Mouse (Mus musculus) frontal cortex, postnatal 10 days (tissue): ENCODE results near the gene Slc9a3r1.

Experiments used
- DNase-seq, 2 experiments: peaks; one replicate each; pipeline ENCODE4 v3.0.0; 2022; ENCODE audit warnings: low spot score in 2 of 2, mixed read lengths in 1 of 2

The Slc9a3r1 gene

DNA sequence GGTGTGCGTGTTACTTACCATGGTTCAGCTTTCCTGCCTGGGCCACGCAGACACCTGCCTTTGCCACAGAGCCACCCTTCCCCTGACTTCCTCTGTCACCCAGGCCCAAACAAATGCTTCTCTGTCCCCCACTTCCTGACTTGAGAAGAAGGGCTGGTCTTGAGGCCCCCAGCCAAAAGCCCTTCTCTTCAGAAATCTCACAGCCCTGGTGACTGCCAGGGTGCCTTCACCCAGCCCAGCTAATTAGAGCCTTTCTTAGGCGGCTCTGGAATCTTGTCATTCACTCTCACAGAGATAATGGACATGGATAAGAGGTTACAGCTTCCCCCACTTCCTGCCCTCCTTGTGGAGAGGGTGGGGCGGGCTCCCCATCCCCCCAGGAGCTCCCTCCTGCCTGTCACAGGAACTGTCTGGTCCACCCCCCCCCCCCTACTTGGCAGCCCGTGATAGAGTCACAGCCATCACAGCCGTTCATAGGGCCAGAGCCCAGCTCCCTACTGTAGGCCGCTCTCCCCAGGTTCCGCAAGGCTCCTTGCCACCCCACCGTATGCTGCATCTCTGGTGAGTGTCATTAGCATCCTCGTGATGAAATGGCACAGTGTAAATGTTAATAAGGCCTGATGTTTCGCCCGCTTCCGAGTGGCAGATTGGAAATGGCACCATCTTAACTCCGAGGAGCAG is 63.8 kb downstream of the Slc9a3r1 start:
- no peak for DNase-seq

DNA sequence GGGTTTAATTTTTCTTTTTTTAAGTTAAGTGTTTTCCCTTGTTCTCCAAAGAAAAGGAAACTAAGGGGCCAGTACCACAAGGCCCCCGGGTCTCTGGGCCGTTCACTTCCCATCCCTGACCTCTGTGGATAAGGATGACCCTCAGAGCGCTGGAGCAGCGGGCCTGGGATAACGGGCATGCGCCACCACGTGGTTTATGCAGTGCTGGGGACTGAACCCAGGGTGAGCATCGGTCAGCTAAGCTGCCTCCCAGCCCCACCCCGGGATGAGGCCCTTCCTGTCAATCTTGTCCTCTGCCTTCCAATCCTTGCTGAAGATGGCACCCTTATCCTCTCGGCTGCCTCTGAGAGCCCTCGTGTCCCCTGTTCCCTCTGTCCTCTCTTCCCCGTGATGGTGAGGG is 64.5 kb downstream of the Slc9a3r1 start:
- DNase-seq: no peak

DNA sequence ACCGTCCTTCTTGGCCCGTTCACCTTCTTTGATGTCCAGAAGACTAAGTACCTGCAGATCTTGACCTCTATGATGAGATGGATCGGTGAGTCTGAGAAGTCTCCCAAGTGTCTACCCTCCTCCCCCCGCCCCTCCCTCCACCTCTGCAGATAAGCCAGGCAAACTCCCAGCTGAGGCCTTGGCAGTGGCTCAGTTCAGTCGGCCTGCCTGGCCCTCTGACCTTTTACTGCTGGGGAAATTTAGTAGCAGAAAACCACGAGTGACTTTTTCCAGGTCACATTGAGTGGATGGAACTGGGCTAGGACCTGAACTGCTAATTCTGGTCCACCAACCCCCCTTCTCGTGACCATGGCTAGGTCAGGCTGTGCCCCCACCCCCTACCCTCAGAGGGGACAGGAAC is 65.3 kb downstream of the Slc9a3r1 start:
- DNase-seq: no peak

DNA sequence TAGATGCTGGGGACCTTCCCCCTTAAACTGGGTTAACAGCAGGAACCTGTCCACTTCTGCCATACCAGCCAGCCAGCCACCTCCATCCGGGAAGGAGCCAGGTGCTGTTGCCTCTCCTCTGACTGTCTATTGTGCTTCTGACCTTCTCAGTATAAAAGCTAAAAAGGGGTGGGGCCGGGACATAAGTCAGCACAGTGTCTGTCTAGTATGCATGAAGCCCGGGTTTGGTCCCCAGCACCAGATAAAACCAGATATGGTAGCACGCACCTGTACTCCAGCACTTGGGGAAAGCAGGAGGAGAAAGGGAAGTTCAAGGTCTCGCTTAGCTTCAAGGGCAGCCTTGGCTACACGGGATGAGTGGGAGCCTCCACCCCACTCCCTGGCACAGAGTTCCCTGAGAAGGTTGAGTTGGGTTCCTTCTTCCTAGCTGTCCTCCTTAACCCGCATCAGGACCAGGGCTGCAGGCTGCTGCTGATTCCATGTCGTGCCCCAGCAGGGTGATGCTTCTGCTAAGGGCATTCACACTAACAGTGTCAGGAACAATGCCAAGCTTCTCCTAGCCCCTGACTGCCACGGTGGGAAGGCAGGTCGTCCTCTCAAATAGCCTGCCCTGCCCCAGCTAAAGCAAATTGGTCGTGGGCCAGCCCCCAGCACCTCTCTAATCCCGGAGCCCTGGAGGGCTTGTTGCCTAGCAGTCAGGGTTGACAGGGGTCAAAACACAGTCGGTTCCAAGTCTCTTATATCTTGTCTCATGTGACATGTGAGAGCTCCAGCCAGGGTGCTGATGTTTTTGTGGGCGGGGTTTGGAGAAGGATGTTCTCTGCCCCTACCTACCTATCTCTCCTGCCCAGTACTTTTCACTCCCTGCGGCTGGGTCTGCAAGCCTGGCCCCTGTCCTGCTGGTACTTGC is 66.1 kb downstream of the Slc9a3r1 start:
- no peak for DNase-seq
